Comparison of ENCODE assay signal across 9 mouse cellular contexts in the genomic region with DNA sequence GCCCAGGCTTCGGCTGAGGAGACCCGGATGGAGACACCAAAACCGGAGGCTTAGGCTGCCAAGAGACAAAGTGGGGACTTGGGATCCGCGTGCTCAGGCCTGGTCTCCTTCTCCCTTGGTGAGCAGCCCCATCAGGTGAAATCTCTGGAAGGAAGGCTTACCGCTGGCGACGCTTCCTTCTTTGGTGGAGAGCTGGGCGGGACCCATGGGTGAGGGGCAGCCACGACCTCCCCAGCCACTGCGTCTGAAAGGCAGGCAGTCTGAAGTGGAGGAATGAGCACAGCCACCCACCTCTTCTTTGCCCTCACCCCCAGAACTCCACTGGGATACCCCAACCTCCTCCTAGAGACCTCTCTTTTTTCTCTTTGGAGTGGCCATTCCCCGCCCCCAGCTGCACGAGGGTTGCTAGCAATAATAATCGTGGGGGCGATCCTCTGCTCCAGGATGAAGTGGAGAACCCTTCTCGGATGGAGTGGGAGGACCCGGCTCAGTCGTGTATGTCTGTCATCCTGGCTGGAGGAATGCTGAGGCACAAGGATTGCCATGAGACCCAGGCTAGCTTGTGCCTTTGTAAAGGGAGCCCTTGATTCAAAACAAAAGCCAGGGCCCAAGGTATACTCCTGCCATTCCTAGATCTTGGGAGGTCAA. TPM values are rescaled to one million over a fixed set of nuclear protein-coding genes. Genes with fewer than 3 reads are reported as not detected.
A peak's percentile ranks its signal among the peaks of the same experiment; 100 is the strongest.
DNase-seq lines count a peak whose midpoint lies in the region; ATAC-seq and TF ChIP-seq lines count a peak whose summit lies in the region.
"Had no signal": no experiment of that assay in that cellular context is flagged by ENCODE, and none has a peak within 500 bp of the region (broad histone marks: within the 10 kb centered on the region; RNA-seq: fewer than 3 reads in every experiment).

No protein-coding gene starts in this region.

- intact Hi-C loops in left cerebral cortex, adult 2 months (cut with DNase I): loop anchor here (5.0 kb wide), 2 partner anchors 62 to 68 kb away; no protein-coding TSS in a partner anchor

- 4% methylated on average over 18 of the region's 18 CpGs for WGBS in embryonic facial prominence, embryonic 11.5 days
- WGBS in hindbrain, embryonic 12.5 days: 5% methylated on average over 18 of the region's 18 CpGs
- WGBS in midbrain, embryonic 15.5 days: 9% methylated on average over 18 of the region's 18 CpGs

- peak overlapping the region; percentile 22; the same call in 1 of the 2 replicates for H3K4me2 ChIP-seq in embryonic facial prominence, embryonic 11.5 days (ENCODE audit: low read depth, low read length)
- peak overlapping the region; percentile 38 for H3K4me2 ChIP-seq in hindbrain, embryonic 12.5 days (replicated peaks)
- peak overlapping the region; percentile 71; the same call in 1 of the 2 replicates for H3K4me2 ChIP-seq in midbrain, embryonic 15.5 days

- H3K27ac ChIP-seq in left cerebral cortex, adult 2 months: peak overlapping the region; percentile 94
- H3K27ac ChIP-seq in embryonic facial prominence, embryonic 11.5 days (replicated peaks; ENCODE audit: low read depth, low read length): no peak overlapping the region
- no peak overlapping the region for H3K27ac ChIP-seq in hindbrain, embryonic 12.5 days
- H3K27ac ChIP-seq in midbrain, embryonic 15.5 days: no peak overlapping the region

- peak in 1 of 2 experiments; percentile 45 for DNase-seq in left cerebral cortex, adult 2 months (ENCODE audit: extremely low spot score in 1 of 2, low spot score in 2 of 2)
- DNase-seq in left cerebral cortex, adult 11 months (ENCODE audit: low spot score): no peak
- peak; percentile 22 for DNase-seq in embryonic facial prominence, embryonic 11.5 days (ENCODE audit: low spot score)
- no peak for DNase-seq in layer of hippocampus, adult 18-20 months (ENCODE audit: low spot score in 2 of 2)
- no peak for DNase-seq in kidney, postnatal 25 days
- DNase-seq in testis, postnatal 10 days (ENCODE audit: low spot score): no peak
- DNase-seq: retina, postnatal 1 day had no signal

- TF ChIP-seq CTCF in left cerebral cortex, adult 2 months (IDR thresholded peaks at IDR 0.05): no peak

- peak overlapping the region; percentile 39 for H3K9ac ChIP-seq in embryonic facial prominence, embryonic 11.5 days (replicated peaks; ENCODE audit: low read length)
- 0 out of 2 replicates have a peak overlapping the region, but pooled peaks have one; percentile 33 for H3K9ac ChIP-seq in hindbrain, embryonic 12.5 days
- H3K9ac ChIP-seq in midbrain, embryonic 15.5 days: peak overlapping the region; percentile 26; the same call in 1 of the 2 replicates

- H3K9me3 ChIP-seq in embryonic facial prominence, embryonic 11.5 days (replicated peaks; ENCODE audit: control insufficient read depth, low read length): no peaks in the 10 kb centered on the region
- H3K9me3 ChIP-seq in hindbrain, embryonic 12.5 days (replicated peaks): no peaks in the 10 kb centered on the region
- H3K9me3 ChIP-seq in midbrain, embryonic 15.5 days: no peaks in the 10 kb centered on the region

- peak overlapping the region; percentile 37 for H3K4me3 ChIP-seq in left cerebral cortex, adult 2 months
- H3K4me3 ChIP-seq in embryonic facial prominence, embryonic 11.5 days (ENCODE audit: low read depth, low read length): peak overlapping the region; percentile 11; the same call in 1 of the 2 replicates
- H3K4me3 ChIP-seq in hindbrain, embryonic 12.5 days: peak overlapping the region; percentile 19
- no peak overlapping the region for H3K4me3 ChIP-seq in midbrain, embryonic 15.5 days

- ATAC-seq in embryonic facial prominence, embryonic 11.5 days (replicated peaks; ENCODE audit: insufficient number of reproducible peaks, low FRiP score, low TSS enrichment, low read depth): no peak
- no peak for ATAC-seq in hindbrain, embryonic 12.5 days (ENCODE audit: low FRiP score)
- ATAC-seq in midbrain, embryonic 15.5 days (replicated peaks): no peak

- peaks cover 5% of the 10 kb centered on the region for H3K27me3 ChIP-seq in embryonic facial prominence, embryonic 11.5 days (ENCODE audit: control insufficient read depth, insufficient read depth, low read length)
- peaks cover 69% of the 10 kb centered on the region for H3K27me3 ChIP-seq in hindbrain, embryonic 12.5 days
- peaks cover 31% of the 10 kb centered on the region for H3K27me3 ChIP-seq in midbrain, embryonic 15.5 days (replicated peaks)

- peaks cover 11% of the 10 kb centered on the region for H3K4me1 ChIP-seq in embryonic facial prominence, embryonic 11.5 days (ENCODE audit: control insufficient read depth, insufficient read depth, low read length)
- peaks cover 41% of the 10 kb centered on the region for H3K4me1 ChIP-seq in hindbrain, embryonic 12.5 days
- peaks cover 37% of the 10 kb centered on the region for H3K4me1 ChIP-seq in midbrain, embryonic 15.5 days

- H3K36me3 ChIP-seq in embryonic facial prominence, embryonic 11.5 days (replicated peaks; ENCODE audit: control insufficient read depth, insufficient read depth, low read depth, low read length): peaks cover 4% of the 10 kb centered on the region
- H3K36me3 ChIP-seq in hindbrain, embryonic 12.5 days: peaks cover 14% of the 10 kb centered on the region
- H3K36me3 ChIP-seq in midbrain, embryonic 15.5 days (replicated peaks): peaks cover 4% of the 10 kb centered on the region; the same call in 1 of the 2 replicates

RNA-seq across cellular contexts. Expression of gene Amh, which starts 4.1 kb away (rescaled TPM):
- total RNA-seq in left cerebral cortex, adult 2 months (2021): 1 to 10 TPM; 1.9 to 3.8 TPM
- not detected in 2 replicates for polyA plus RNA-seq in embryonic facial prominence, embryonic 11.5 days (2014; fragmentation: Nextera tagmentation; extraction: Ambion mirVana)
- not detected in 2 replicates for polyA plus RNA-seq in hindbrain, embryonic 12.5 days (2016; fragmentation: Nextera tagmentation; extraction: Ambion mirVana)
- 0.10 TPM in 2 replicates for polyA plus RNA-seq in midbrain, embryonic 15.5 days (2015; fragmentation: Nextera tagmentation; extraction: Ambion mirVana)
- total RNA-seq in layer of hippocampus, adult 18-20 months (2021): 1 to 10 TPM; 3.3 to 3.6 TPM

RNA-seq across cellular contexts. Expression of gene Jsrp1, which starts 4.2 kb away (rescaled TPM):
- total RNA-seq in left cerebral cortex, adult 2 months (2021): 1 to 10 TPM; 5.9 to 7.4 TPM
- polyA plus RNA-seq in embryonic facial prominence, embryonic 11.5 days (2014; fragmentation: Nextera tagmentation; extraction: Ambion mirVana): 0.60 and 1.2 TPM in 2 replicates
- 0.83 and 1.7 TPM in 2 replicates for polyA plus RNA-seq in hindbrain, embryonic 12.5 days (2016; fragmentation: Nextera tagmentation; extraction: Ambion mirVana)
- polyA plus RNA-seq in midbrain, embryonic 15.5 days (2015; fragmentation: Nextera tagmentation; extraction: Ambion mirVana): 0.59 and 1.0 TPM in 2 replicates
- 1 to 10 TPM; 2.2 to 3.0 TPM for total RNA-seq in layer of hippocampus, adult 18-20 months (2021)

RNA-seq across cellular contexts. Expression of gene Plekhj1, which starts 10.7 kb away (rescaled TPM):
- 10 to 100 TPM; 68.2 to 71.0 TPM for total RNA-seq in left cerebral cortex, adult 2 months (2021)
- polyA plus RNA-seq in embryonic facial prominence, embryonic 11.5 days (2014; fragmentation: Nextera tagmentation; extraction: Ambion mirVana): 119 and 137 TPM in 2 replicates
- 139 TPM in 2 replicates for polyA plus RNA-seq in hindbrain, embryonic 12.5 days (2016; fragmentation: Nextera tagmentation; extraction: Ambion mirVana)
- polyA plus RNA-seq in midbrain, embryonic 15.5 days (2015; fragmentation: Nextera tagmentation; extraction: Ambion mirVana): 130 and 147 TPM in 2 replicates
- 10 to 100 TPM; 63.3 to 71.2 TPM for total RNA-seq in layer of hippocampus, adult 18-20 months (2021)

RNA-seq across cellular contexts. Expression of gene Sf3a2, which starts 11.1 kb away (rescaled TPM):
- 10 to 100 TPM; 42.0 to 48.7 TPM for total RNA-seq in left cerebral cortex, adult 2 months (2021)
- polyA plus RNA-seq in embryonic facial prominence, embryonic 11.5 days (2014; fragmentation: Nextera tagmentation; extraction: Ambion mirVana): 92.6 and 93.9 TPM in 2 replicates
- 65.3 and 71.8 TPM in 2 replicates for polyA plus RNA-seq in hindbrain, embryonic 12.5 days (2016; fragmentation: Nextera tagmentation; extraction: Ambion mirVana)
- 60.3 and 62.6 TPM in 2 replicates for polyA plus RNA-seq in midbrain, embryonic 15.5 days (2015; fragmentation: Nextera tagmentation; extraction: Ambion mirVana)
- total RNA-seq in layer of hippocampus, adult 18-20 months (2021): 10 to 100 TPM; 52.3 to 57.3 TPM

RNA-seq across cellular contexts. Expression of gene Oaz1, which starts 17.3 kb away (rescaled TPM):
- total RNA-seq in left cerebral cortex, adult 2 months (2021): 100 to 1,000 TPM; 476 to 536 TPM
- polyA plus RNA-seq in embryonic facial prominence, embryonic 11.5 days (2014; fragmentation: Nextera tagmentation; extraction: Ambion mirVana): 1,818 and 1,942 TPM in 2 replicates
- 1,255 and 1,389 TPM in 2 replicates for polyA plus RNA-seq in hindbrain, embryonic 12.5 days (2016; fragmentation: Nextera tagmentation; extraction: Ambion mirVana)
- 1,243 and 1,388 TPM in 2 replicates for polyA plus RNA-seq in midbrain, embryonic 15.5 days (2015; fragmentation: Nextera tagmentation; extraction: Ambion mirVana)
- total RNA-seq in layer of hippocampus, adult 18-20 months (2021): 100 to 1,000 TPM; 518 to 519 TPM
